Mouse (Mus musculus): ENCODE measurements around the gene Ankfy1. TPM values are rescaled to one million over a fixed set of nuclear protein-coding genes. Genes with fewer than 3 reads are reported as not detected.
"Not testable (repeated sequence)": the region's sequence is repeated elsewhere in the genome, so short reads cannot be mapped to it uniquely, and the experiment has no call there.

Gene Ankfy1
- total RNA-seq, 2 experiments from 2014 or later: 37.9 to 38.4 TPM

DNA sequence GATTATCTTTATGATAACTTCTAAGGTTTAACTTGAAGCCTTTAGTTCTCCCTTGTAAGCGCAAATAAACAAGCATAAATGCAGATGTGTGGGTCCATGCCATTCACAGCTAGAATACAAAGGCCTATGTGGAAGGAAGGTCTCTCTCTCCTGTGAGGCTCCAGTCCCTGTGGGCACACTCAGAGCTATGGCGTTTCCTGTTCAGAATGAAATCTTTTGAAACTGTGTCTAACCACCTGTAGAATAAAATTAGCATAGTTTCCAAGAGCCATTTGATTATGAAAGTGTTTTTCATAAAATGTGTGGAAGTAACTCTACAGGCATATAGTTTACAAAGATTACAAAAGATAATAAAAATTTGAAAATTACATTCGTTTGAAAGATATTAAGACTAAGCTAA lies 28.4 kb downstream of the Ankfy1 start:
- DNase-seq (ENCODE audit: low spot score in 2 of 2): no peak

DNA sequence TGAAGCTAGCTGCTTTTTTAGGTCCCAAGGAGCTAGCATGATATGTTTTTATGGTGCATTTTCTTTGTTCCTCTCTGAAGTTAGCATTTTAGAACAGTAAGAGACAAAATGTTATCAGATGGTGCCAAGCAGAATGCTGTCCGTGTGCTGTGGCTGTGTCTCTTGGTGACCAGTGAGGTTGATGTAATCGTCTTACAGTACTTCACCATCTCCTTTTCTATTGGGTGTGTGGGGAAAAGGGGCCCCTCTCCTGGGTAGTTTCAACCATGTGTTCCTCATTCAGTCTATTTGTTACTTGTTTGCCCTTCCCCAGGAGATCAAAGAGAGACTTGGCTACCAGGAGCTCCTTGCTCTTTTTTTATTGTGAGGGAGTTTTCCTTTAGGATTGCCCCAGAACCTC lies 33.4 kb downstream of the Ankfy1 start:
- DNase-seq (ENCODE audit: low spot score in 2 of 2): no peak

DNA sequence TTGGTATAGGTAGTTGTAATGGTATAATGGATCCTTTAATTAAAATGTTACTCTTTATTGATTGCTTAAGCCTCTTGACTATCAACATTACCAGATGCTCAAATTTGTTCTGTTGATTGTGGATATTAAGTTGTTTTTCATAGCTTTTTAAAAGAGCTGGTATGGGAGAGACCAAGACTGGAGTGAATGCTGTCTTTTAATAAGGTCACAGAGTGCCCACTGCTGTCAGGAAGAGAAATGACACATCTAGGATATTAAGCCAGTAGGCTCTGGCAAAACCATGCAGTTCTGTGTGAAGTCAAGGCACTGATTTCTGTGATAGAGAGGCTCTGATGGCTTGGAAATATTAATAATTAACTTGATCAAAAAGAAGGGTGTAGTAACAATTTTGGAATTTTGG lies 34.1 kb downstream of the Ankfy1 start:
- DNase-seq (ENCODE audit: low spot score in 2 of 2): peak in 1 of 2 experiments; percentile 26

DNA sequence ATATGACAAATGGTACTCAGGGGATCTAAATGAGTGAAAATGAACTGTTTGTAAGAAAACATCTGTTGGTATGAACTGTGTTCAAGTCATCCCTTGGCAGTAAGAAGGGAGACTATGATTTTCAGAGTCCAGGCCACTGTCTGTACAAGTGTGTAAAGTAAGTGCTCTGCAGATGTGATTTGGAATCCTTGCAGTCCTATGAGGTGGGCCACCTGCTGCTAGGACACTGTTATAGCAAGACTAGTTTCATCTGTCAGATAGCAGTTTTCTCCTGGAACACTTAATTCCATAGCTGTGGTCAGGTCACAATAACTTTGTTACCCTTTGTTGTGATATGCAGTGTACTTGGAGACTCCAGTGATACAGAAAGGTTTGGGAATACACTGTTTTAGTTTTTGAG lies 36.2 kb downstream of the Ankfy1 start:
- DNase-seq (ENCODE audit: low spot score in 2 of 2): no peak

DNA sequence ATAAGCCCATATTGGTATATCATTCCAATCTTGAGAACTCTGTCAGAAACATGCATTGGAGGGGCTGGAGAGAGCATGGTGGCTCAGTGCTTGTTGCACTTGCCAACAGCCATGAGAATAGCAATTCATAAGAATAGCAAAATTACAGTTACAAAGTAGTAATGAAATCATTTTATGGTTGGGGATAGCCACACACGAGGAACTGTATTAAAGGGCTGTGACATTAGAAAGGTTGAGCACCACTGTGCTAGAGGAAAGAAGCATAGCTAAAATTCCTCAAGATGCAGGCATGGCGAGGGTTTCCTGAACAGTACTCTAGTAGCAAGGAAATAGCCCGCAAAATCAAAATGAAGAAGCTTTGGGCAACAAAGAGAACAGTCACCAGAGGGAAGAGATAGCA lies 43.9 kb downstream of the Ankfy1 start:
- no peak for DNase-seq (ENCODE audit: low spot score in 2 of 2)

DNA sequence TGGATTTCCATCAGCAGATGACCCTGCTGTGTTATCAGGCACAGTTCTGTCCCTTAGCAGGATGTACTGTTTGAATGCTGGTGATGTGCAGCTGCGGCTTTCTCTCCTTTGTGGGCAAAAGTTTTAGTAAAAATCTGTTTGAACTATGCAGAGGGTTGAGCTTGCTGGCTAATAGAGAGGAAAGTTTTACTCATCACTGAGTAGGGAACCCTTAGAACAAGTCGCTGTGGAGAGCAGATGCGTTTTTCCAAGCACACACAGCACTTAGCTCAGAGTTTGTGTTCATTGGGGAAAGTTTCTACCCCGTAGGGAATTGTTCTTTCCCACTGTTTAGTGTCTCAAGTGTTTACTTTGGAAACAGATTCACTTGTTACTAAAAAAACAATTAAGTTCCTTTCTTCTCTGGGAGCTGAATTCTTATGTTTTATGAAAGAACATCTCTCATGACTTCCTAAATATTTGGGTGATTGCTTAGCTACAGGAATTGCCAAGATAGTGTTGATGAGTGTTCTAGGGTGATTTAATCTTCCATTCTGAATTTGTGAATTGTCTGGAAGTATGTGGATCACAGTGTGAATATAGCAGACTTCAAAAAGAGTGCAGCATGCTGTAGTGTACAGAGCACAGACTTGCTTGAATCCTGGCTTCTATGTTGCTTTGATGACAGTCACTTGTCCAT lies 45.2 kb downstream of the Ankfy1 start:
- no peak for DNase-seq (ENCODE audit: low spot score in 2 of 2)

DNA sequence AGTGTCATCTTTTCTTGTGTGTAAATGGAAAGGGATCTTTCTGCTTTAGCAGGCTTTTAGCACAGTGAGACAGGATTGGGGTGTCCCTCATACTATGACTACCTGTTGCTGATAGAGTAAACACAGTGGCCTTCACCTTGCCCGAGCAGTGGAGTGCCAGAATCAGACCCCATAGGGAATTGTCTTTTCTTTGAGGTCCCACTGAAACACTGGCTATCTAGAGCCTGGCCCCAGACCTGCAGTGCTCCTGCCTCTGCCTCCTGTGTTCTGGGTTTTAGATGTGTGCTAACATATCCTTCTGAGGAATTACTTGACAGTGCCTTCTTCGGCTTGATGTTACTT lies 45.7 kb downstream of the Ankfy1 start:
- no peak for DNase-seq (ENCODE audit: low spot score in 2 of 2)

DNA sequence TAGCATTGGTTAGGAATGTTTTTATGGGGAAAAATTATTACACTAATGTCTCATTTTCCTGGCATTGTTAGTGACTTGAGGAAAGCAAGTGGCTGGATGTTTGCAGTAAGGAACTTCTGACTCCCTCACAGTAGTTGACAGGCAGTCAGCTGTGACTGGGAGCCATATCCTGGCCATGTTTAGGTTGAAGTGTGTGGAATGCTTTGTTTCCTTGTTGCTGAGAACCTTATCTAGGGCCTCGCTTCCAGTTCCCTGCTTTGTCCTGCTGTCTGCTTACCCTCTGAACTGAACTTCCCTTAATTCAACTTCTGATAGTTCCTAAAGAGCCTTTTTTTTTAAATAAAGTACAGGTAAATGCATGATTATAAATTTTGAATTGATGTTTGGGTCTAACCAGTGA lies 46.5 kb downstream of the Ankfy1 start:
- DNase-seq (ENCODE audit: low spot score in 2 of 2): no peak

DNA sequence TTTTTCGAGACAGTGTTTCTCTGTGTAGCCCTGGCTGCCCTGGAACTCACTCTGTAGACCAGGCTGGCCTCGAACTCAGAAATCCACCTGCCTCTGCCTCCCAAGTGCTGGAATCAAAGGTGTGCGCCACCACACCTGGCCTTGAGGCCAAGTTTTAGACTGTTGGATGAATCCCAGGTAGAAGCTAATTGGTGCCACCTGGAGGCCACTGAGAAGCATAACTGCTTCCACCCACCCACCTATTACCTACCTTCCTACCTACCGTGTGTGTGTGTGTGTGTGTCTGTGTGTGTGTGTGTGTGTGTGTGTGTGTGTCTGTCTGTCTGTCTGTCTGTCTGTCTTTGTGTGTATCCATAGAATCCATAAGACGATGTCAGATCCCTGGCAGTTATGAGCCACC lies 47.7 kb downstream of the Ankfy1 start:
- not testable (repeated sequence) for DNase-seq (ENCODE audit: low spot score in 2 of 2)

DNA sequence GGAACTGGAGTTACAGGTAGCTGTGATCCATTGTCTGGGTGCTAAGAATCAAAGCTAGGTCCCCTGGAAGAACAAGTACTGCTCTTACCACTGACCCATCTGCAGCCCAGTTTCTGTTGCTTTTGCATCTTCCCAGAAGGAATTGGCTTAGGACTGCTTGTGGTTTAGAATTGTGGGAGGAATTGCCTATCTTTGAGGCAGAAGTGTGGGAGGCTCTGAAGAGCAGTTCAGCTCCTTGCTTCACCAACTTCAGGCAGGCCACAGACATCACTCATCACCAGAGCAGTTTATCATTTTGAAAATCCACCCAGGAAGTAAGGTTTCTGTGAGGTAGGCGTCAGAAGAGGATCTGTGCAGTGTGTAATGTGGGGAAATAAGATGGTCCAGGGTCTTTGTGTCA lies 49.2 kb downstream of the Ankfy1 start:
- no peak for DNase-seq (ENCODE audit: low spot score in 2 of 2)

DNA sequence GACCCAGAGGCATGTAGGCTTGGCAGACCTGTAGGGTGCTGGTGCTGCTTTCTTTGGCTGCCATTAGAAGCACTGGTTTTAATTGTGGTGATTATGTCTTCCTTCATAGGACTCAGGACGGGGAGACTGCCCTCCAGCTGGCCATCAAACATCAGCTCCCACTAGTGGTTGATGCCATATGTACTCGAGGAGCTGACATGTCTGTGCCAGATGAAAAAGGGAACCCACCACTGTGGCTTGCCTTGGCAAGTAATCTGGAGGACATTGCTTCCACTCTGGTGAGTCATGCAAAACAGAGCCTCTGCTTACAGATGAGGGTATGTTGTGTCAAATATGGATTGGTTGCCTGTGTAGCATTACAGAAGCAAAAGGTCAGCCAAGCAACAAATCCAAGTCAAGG lies 62.1 kb downstream of the Ankfy1 start:
- no peak for DNase-seq (ENCODE audit: low spot score in 2 of 2)

DNA sequence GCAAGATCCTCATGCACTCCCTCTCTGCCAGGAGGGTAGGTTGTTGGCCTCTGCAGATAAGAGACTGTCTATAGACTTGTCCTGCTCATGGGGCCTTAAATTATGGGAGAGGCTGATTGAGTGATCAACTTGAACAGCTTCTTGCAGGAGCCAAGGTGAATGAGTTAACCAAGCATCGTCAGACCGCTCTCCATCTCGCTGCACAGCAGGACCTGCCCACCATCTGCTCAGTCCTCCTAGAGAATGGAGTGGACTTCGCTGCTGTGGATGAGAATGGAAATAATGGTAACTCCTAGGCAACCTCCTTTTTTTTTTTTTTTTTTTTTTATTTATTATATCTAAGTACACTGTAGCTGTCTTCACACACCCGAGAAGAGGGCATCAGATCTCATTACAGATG lies 68.5 kb downstream of the Ankfy1 start:
- DNase-seq (ENCODE audit: low spot score in 2 of 2): no peak

DNA sequence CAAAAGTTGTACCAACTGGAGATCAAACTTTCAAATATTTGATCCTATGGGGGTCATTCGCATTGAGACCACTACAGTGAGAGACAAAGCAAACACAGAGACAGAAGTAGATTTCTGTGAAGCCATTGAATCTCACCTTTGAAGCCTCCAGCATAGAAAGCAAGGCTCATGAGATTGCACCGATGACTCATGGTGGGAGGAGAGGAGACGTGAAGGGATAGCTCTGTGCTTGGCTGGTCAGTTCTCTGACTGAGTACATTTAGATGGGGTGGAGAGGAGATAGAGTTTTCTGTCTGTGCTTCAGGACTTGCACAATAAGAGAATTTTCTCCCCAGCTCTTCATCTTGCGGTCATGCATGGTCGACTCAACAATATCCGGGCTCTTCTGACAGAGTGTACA lies 69.8 kb downstream of the Ankfy1 start:
- no peak for DNase-seq (ENCODE audit: low spot score in 2 of 2)

DNA sequence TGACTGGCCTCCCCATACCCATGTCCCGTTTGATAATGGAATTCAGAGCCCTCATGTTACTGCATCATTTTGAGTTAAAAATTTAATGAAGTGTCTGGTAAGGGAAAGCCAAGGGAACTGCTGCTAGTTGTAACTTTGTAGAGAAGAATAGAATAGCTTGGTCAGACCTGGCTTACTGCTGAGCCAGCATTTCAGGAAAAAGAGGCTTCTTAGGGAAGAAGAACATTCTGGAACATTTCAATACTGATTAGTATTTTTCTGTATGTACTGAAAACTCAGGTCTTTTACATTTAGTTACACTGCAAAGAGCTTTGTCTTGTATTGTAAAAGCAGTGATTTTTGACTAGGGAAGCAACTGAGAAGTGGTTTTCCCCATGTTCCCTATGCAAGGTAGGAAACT lies 71.0 kb downstream of the Ankfy1 start:
- DNase-seq (ENCODE audit: low spot score in 2 of 2): no peak

DNA sequence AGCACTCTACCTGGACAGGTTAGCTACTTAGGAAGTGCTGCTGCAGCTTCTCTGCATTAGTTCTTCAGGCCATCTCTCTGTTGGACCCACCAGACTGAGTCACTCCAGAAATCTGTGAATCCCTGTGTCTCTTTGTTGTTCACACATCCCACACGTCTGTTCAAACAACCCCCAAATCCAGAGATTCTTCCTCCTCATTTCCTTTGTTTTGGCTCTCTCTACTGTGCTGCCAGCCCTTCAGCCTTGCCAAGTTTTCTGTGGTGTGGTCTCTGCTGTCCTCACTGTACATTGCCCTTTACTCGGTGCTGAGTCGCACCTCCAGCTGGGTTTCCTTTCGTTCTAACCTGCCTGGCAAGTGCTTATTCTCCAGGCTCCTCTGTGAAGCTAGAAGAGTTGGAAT lies 74.5 kb downstream of the Ankfy1 start:
- no peak for DNase-seq (ENCODE audit: low spot score in 2 of 2)

DNA sequence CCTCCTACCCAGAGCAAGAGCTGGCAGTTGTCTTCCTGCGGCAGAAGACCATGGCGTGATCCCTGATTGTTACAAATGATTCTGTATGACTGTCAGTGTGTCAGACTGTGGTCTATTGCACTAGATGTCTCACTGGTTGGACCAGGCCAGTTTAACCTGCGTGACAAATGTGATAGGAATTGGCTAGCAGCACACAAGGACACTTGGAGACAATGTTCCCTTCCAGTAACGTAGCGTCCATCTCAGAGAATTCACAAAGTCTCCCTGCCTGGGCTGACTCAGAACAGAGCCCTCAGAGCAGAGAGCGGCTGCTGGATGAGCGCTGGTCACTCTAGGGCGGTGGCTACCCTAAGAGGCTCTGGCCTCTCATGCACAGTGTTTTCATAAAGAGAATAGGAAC lies 77.9 kb downstream of the Ankfy1 start:
- DNase-seq (ENCODE audit: low spot score in 2 of 2): no peak

DNA sequence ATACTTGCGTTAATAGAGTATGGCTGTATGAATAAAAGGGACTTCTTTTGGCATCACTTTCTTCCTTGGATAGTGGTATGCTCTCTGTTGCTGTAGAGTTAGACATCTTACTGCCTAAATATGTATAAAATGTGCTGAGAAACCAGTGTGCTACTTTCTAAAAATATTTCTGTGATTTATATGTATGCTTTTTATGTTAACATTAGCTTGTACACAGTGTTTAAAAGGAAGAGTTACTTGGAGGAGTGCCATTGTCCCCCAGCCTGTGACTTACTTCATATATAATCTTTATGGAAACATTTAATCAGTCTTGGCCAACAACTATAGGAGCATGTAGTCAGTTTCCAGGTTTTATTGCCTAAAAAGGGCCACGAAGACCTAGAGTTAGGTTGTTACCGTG lies 79.3 kb downstream of the Ankfy1 start:
- DNase-seq (ENCODE audit: low spot score in 2 of 2): no peak

DNA sequence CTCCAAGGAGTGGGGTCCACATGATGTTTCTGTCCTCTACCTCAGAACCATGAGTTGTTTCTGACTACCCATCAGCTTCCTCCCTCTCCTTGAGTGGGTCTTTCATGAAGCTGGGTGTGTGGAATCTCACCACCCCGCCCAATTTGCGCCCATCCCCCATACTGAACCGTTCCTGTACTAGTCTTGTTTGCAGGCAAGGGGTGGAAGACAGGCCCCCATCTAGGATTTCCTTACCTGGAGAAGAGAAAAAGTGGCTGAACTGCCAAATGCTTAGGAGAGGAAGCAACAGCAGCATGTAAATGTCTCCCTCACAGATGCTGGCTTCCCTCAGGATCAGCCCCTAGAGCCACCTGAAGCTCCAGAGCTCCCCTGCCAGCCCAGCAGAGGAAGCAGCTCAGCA lies 80.5 kb downstream of the Ankfy1 start:
- DNase-seq (ENCODE audit: low spot score in 2 of 2): no peak

DNA sequence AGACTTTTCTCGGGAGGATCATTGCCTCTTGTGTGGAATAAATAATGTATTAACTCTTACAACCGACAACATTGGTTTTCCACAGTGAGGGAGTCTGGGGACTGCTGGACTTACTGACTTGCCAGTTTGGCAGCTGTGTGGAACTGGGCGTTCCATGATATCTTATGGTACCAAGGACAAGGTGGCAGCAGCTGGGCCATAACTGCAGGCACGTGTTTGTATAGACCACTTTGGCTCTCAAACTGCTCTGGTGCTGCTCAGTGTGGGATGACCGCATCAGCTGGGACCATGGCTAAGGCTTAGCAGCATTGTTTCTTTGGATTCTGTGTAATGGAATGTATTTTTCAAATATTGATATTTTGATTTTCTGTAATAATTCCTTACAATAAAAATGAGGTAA lies 81.0 kb downstream of the Ankfy1 start:
- no peak for DNase-seq (ENCODE audit: low spot score in 2 of 2)

DNA sequence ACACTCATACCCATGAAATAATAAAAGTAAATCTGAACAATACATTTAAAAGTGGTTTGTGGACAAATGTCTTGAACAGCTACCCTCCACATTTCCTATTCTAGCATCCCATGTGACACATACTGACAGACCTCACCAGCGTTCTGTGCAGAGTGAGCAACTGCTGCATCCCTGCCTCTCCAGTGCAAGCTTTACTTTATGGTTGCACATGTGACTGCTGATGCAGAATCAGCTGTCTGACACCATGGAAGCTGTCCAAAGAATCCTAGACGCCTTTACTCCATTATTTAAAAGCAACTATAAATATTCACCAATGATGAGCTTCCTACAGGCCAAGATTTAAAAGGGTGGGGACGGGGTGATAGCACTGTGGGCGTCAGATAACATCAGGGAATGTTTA lies 81.7 kb downstream of the Ankfy1 start:
- no peak for DNase-seq (ENCODE audit: low spot score in 2 of 2)

DNA sequence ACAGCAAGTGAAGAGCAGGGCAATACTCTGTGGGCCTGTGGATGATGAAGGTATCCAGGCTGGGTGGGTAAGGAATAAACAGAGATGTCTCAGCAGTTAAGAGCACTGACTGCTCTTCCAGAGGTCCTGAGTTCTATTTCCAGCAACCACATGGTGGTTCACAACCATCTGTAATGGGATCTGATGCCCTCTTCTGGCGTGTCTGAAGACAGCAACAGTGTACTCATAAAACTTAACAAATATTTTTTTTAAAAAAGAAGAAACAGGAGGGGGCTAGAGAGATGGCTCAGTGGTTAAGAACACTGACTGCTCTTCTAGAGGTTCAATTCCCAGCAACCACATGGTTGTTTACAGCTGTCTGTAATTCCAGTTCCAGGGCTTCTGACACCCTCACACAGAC lies 82.8 kb downstream of the Ankfy1 start:
- not testable (repeated sequence) for DNase-seq (ENCODE audit: low spot score in 2 of 2)

DNA sequence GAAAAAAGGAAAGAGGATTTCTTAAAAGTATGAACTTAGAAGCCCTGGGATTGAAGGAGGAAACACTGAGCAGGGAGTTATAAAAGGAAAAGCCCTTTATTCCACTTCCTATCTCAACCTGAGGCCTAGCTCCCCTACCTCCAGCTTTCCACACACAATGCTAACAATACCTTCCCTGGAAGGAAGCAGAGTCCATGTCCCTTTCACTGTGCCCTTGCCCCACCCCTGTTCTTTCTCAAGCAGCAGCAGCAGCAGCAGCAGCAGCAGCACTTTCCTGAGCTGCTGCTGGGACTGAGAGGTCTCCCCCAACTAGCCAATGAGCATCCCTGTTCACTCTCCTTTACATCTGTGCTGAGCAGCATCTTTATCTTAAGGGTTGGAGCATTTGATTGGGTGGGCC lies 89.2 kb downstream of the Ankfy1 start:
- no peak for DNase-seq (ENCODE audit: low spot score in 2 of 2)

DNA sequence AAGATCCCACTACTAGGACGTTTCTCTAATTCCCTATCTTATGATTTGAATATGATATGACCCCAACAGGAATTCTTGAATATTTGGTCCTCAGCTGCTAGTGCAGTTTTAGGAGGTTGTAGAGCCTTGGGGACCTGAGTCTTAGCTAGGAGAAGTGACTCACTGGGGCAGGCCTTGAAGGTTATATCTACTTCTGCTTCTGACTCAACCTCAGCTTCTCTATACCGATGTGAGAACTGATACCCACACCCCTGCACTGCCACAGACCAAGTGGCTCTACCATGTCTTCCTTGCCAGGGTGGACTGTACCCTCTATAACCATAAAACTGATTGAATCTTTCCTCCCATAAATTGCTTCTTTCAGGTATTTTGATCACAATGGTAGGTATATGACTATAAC lies 92.3 kb downstream of the Ankfy1 start:
- DNase-seq (ENCODE audit: low spot score in 2 of 2): no peak

DNA sequence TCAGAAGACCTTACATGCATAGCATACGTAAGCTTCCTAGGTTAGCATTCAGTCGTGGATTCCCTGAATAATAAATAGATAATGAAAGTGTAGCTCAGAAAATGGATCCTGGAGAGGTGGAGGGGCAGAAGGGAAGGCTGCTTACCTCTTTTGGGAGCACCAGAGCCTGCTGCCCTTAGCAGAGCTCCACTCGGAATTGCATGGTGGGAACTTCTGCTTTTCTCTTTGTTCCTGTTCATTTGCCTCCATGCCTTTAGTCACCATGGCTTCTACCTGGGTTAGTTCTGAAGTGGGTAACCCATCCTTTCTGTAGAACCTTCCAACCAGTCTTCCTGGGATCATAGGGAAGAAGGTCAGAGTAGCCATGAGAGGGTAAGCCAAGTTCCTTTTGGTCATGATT lies 92.7 kb downstream of the Ankfy1 start:
- DNase-seq (ENCODE audit: low spot score in 2 of 2): no peak
